Mouse (Mus musculus): Measurements from ENCODE around the gene Gm3618.
"Not testable (repeated sequence)": the region's sequence is repeated elsewhere in the genome, so short reads cannot be mapped to it uniquely, and the experiment has no call there.

Gm3618 gene

DNA sequence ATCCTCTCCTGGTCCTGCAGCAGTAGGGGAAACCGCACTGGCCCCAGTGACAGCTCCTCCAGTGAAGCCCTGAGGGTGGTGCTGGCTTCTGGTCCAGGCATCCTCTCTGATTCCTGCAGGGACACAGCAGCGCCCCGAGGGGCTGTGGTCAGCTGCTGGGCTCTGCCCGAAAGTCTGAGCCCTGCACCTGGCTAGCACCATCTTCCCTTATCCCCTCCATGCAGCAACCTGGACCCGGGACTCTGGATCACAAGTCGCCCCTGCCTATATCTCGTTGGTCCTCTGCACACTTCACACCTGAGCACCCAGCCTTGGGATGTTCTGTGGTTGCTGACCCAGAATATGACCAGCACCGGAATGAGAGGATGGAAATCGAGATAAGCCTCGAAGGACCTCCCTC lies at the start of gene Gm3618:
Gm3618 (minus strand) TSS at position 101 of the 400 bp plus-strand sequence.
- DNase-seq, result not testable (repeated sequence)

DNA sequence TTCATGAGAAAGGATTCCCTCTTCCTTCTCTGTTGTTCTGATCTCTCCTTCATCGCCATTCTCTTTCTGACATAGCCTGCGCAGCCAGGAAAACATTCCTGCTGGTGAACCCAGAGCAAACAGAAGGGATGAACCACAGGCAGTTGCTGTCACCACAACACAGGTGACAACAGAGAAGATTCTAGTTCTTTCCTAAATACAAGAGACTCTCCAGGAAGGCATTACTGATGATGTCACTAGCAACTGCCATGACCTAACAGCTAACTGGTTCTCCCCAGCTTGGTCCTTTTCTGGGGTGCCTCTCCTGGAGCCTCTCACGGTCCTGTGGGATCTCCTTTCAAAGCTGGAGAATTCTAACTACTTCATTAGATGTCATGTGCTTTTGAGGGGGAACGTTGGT lies 46.7 kb upstream of the Gm3618 start, which contains the start of gene Gm16440:
Gm16440 (minus strand) TSS at position 101 of the 400 bp plus-strand sequence.
- DNase-seq, result not testable (repeated sequence)

DNA sequence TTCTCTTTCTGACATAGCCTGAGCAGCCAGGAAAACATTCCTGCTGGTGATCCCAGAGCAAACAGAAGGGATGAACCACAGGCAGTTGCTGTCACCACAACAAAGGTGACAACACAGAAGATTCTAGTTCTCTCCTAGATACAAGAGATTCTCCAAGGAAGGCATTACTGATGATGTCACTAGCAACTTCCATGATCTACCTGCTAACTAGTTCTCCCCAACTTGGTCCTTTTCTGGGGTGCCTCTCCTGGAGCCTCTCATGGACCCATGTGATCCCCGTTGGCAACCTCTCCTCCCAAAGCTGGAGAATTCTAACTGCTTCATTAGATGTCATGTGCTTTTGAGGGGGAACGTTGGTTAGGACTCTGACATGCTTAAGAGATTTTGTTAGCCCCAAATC lies 38.7 kb downstream of the Gm3618 start, which contains the start of gene Gm21103:
Gm21103 (minus strand) TSS at position 101 of the 400 bp plus-strand sequence.
- DNase-seq, result not testable (repeated sequence)

DNA sequence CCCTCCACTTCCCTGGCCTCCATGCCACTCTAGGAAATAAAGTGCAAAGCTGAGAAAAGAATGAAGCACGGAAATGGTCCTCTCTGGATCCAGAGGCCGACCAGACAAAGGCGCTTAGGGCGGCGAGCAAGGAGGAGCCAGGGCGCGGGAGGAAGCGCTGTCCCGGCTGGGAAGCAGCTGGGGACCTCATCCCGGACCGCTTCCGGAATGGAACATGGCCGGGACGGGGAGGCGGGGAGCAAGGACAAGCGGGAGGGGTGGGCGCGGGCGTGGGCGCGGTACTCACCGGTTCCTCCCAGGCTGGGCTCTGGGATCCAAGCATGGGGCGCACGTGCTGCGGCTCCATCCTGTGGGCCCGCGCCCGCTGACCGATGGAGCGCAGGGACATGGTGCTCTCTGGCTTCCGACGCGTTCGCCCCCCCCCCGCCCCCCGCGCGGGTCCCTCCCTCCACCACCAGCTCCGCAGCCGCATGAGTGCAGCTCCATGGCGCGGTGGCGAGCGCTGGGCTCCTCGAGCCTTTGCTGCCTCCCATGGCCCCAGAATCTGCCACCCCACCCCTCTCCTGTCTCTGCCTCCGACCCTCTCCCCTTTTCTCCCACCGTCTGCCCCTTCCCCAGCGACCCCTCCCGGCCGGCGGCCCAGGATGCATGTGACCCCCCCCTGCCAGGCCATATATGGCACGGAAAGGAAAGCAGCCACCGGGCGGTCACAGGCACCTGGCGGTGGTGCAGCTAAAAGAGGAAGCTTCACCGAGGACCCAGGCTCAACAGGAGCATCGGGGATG lies 56.4 kb downstream of the Gm3618 start, which contains the start of gene Gm3411:
Gm3411 (minus strand) TSS at position 320 of the 785 bp plus-strand sequence.
- peak; percentile 50 to 62 for DNase-seq
